Mouse (Mus musculus) T-helper 1 cell (primary cell): ENCODE measurements around the gene Lman2.

Experiments
- in situ Hi-C: fragments of 300-600 bp; cut with MboI, MseI; formaldehyde crosslinking; loops from one replicate; pipeline ENCODE4 v1.15.1; 2025; ENCODE audit warnings: high pct_unique_total_duplicates

The Lman2 gene

GRCm38 (mm10) chr13:55327169-55327568 lies 35.4 kb downstream of the Lman2 start:
- in situ Hi-C loops: no loop called here

GRCm38 (mm10) chr13:55325596-55325995 lies 37.0 kb downstream of the Lman2 start:
- in situ Hi-C loops: no loop called here

- in situ Hi-C loops: no loop called here
Observed at GRCm38 (mm10) chr13:55322130-55322825, 40.3 kb downstream of the Lman2 start.

GRCm38 (mm10) chr13:55321434-55322129 lies 41.0 kb downstream of the Lman2 start, which contains the start of gene Rab24:
Gene Rab24 (minus strand): TSS chr13:55321946.
- in situ Hi-C loops: no loop called here

GRCm38 (mm10) chr13:55319931-55320533 lies 42.6 kb downstream of the Lman2 start, which contains the start of gene Prelid1:
Gene Prelid1 (plus strand): TSS chr13:55320500.
- in situ Hi-C loops: no loop called here

GRCm38 (mm10) chr13:55318351-55318750 lies 44.2 kb downstream of the Lman2 start:
- in situ Hi-C loops: no loop called here

- in situ Hi-C loops: loop anchor here (5.0 kb wide), 1 partner anchor 663 kb away; no protein-coding TSS in a partner anchor
Observed at GRCm38 (mm10) chr13:55314891-55315412, 47.6 kb downstream of the Lman2 start.

GRCm38 (mm10) chr13:55313051-55313450 lies 49.5 kb downstream of the Lman2 start:
- in situ Hi-C loops: loop anchor here (5.0 kb wide), 1 partner anchor 661 kb away; no protein-coding TSS in a partner anchor

GRCm38 (mm10) chr13:55312028-55312630 lies 50.5 kb downstream of the Lman2 start:
- in situ Hi-C loops: loop anchor here (5.0 kb wide), 1 partner anchor 660 kb away; no protein-coding TSS in a partner anchor

- in situ Hi-C loops: no loop called here
Observed at GRCm38 (mm10) chr13:55300913-55301312, 61.7 kb downstream of the Lman2 start.

GRCm38 (mm10) chr13:55296760-55297159 lies 65.8 kb downstream of the Lman2 start:
- in situ Hi-C loops: no loop called here
